Mouse (Mus musculus) embryonic fibroblast, embryonic 13.5 days (primary cell): Measurements from ENCODE around the gene Rnf151.

Experiments used
- CTCF ChIP-seq: IDR thresholded peaks from 2 replicates; pipeline ENCODE4 v1.5.1; 2011; ENCODE audit warnings: mild to moderate bottlenecking, control low read depth, low read length, moderate library complexity, borderline replicate concordance; ENCODE audit not compliant: insufficient read depth
- POLR2A ChIP-seq: IDR thresholded peaks from 2 replicates; pipeline ENCODE4 v1.6.1; 2011; ENCODE audit warnings: low read depth, mild to moderate bottlenecking, control low read depth, low read length, moderate library complexity

DNA sequence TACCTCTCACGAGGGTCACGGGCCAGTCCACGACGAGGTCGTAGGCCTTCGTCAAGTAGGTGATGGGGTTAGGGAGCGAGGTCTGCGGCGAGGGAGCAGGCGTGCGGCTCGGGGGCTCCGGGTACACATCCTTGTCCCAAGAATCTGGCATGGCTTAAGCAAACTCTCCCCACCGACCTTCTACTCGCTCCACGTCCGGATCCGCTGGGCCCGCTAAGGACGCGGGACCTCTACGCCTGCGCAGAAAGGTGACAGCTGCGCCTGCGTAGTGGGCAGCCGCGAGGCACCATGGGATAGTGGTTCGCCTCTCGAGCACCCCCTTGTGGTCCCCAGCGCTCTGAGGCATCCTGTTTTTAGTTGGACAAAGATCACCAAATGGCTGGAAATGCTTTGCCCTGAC, 6.3 kb upstream of the Rnf151 start, which contains the start of gene Ndufb10:
- peak; percentile 94 for TF ChIP-seq POLR2A
- peak; percentile 90 for TF ChIP-seq CTCF
